Mouse (Mus musculus): ENCODE measurements around the gene Prr9. TPM values are rescaled to one million over a fixed set of nuclear protein-coding genes. Genes with fewer than 3 reads are reported as not detected.

The Prr9 gene
- 2.9 TPM for polyA plus RNA-seq (2014; fragmentation: Illumina TruSeq; extraction: RNeasy Lipid Tissue Mini Kit (QIAGEN cat#74804); ENCODE audit: low read depth, low replicate concordance)

GRCm38 (mm10) chr3:92123847-92124246 is at the start of gene Prr9:
Gene Prr9, minus strand, starts transcription at chr3:92123947.

GRCm38 (mm10) chr3:92142644-92143043 is 18.9 kb upstream of the Prr9 start, which contains the start of gene Lelp1:
Gene Lelp1, minus strand, starts transcription at chr3:92142744.

GRCm38 (mm10) chr3:92083042-92083441 is 40.7 kb downstream of the Prr9 start, which contains the start of gene Lor:
Gene Lor, minus strand, starts transcription at chr3:92083142.

Other genes with a start within 250 kb of the Prr9 start
- not detected for gene Pglyrp3, start 109.4 kb downstream of the Prr9 start, polyA plus RNA-seq (2014; fragmentation: Illumina TruSeq; extraction: RNeasy Lipid Tissue Mini Kit (QIAGEN cat#74804); ENCODE audit: low read depth, low replicate concordance)
- not detected for gene Lor, start 40.8 kb downstream of the Prr9 start, polyA plus RNA-seq (2014; fragmentation: Illumina TruSeq; extraction: RNeasy Lipid Tissue Mini Kit (QIAGEN cat#74804); ENCODE audit: low read depth, low replicate concordance)
- gene Lelp1, start 18.8 kb upstream of the Prr9 start, polyA plus RNA-seq (2014; fragmentation: Illumina TruSeq; extraction: RNeasy Lipid Tissue Mini Kit (QIAGEN cat#74804); ENCODE audit: low read depth, low replicate concordance), result 258 TPM
- gene Sprr2a1, start 91.9 kb upstream of the Prr9 start, polyA plus RNA-seq (2014; fragmentation: Illumina TruSeq; extraction: RNeasy Lipid Tissue Mini Kit (QIAGEN cat#74804); ENCODE audit: low read depth, low replicate concordance), result not detected
- gene Sprr2a2, start 92.0 kb upstream of the Prr9 start, polyA plus RNA-seq (2014; fragmentation: Illumina TruSeq; extraction: RNeasy Lipid Tissue Mini Kit (QIAGEN cat#74804); ENCODE audit: low read depth, low replicate concordance), result 0.07 TPM
- not detected for gene Sprr2a3, start 161.5 kb upstream of the Prr9 start, polyA plus RNA-seq (2014; fragmentation: Illumina TruSeq; extraction: RNeasy Lipid Tissue Mini Kit (QIAGEN cat#74804); ENCODE audit: low read depth, low replicate concordance)
- gene Sprr2b, start 192.7 kb upstream of the Prr9 start, polyA plus RNA-seq (2014; fragmentation: Illumina TruSeq; extraction: RNeasy Lipid Tissue Mini Kit (QIAGEN cat#74804); ENCODE audit: low read depth, low replicate concordance), result not detected
- gene Sprr2d, start 215.2 kb upstream of the Prr9 start, polyA plus RNA-seq (2014; fragmentation: Illumina TruSeq; extraction: RNeasy Lipid Tissue Mini Kit (QIAGEN cat#74804); ENCODE audit: low read depth, low replicate concordance), result not detected
- not detected for gene Sprr2e, start 228.2 kb upstream of the Prr9 start, polyA plus RNA-seq (2014; fragmentation: Illumina TruSeq; extraction: RNeasy Lipid Tissue Mini Kit (QIAGEN cat#74804); ENCODE audit: low read depth, low replicate concordance)
- gene Sprr2f, start 241.2 kb upstream of the Prr9 start, polyA plus RNA-seq (2014; fragmentation: Illumina TruSeq; extraction: RNeasy Lipid Tissue Mini Kit (QIAGEN cat#74804); ENCODE audit: low read depth, low replicate concordance), result not detected

All from testis, adult 10 weeks (tissue).